Mouse (Mus musculus): Measurements from ENCODE around the gene Vsig10l. TPM values are rescaled to one million over a fixed set of nuclear protein-coding genes. Genes with fewer than 3 reads are reported as not detected.

Vsig10l gene
- polyA plus RNA-seq, 1 experiment from 2014 or later: 3.8 TPM

- ATAC-seq (ENCODE audit: low read depth) (no peak), DNase-seq (ENCODE audit: low spot score) (no peak)
- peaks cover 11% of the 10 kb centered on the region for H3K36me3 ChIP-seq (ENCODE audit: control insufficient read depth, insufficient read depth, low read length)
- H3K27ac ChIP-seq (replicated peaks; ENCODE audit: low read depth, low read length): no peak overlapping the region
- H3K9ac ChIP-seq (ENCODE audit: low read depth, low read length): no peak overlapping the region
- H3K4me2 ChIP-seq (ENCODE audit: low read depth, low read length): no peak overlapping the region
- H3K4me3 ChIP-seq (ENCODE audit: low read depth, low read length): no peak overlapping the region
- H3K9me3 ChIP-seq (ENCODE audit: control insufficient read depth, low read length): no peaks in the 10 kb centered on the region
- peaks cover 9% of the 10 kb centered on the region for H3K4me1 ChIP-seq (ENCODE audit: control insufficient read depth, insufficient read depth, low read length)
- no peaks in the 10 kb centered on the region for H3K27me3 ChIP-seq (replicated peaks; ENCODE audit: control insufficient read depth, insufficient read depth, low read length)
- 88% methylated on average over 2 of the region's 3 CpGs for WGBS
Observed at GRCm38 (mm10) chr7:43448246-43448645, 14.7 kb upstream of the Vsig10l start.

DNA sequence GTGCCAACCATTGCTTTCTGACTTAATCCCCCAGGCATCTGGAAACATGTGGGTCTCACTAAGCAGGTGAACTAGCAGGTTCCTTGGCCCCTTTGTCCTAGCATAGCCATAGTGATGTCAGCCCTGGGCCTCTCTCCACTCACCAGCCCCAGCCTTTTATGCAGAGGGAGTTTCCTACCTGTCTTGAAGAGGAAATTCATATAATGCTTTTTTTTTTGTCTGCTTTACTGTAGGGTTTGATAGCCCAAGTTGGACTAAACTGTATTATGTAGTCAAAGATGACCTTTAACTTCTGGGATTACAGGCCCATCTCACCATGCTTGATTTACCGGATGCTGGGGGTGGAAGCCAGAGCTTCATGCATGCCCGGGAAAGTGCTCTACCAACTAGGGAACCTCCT, 13.1 kb upstream of the Vsig10l start:
- no peak overlapping the region for H3K4me3 ChIP-seq (ENCODE audit: low read depth, low read length)
- WGBS: 92% methylated on average over 2 of the region's 2 CpGs
- H3K4me2 ChIP-seq (ENCODE audit: low read depth, low read length): no peak overlapping the region
- ATAC-seq (ENCODE audit: low read depth) (no peak), DNase-seq (ENCODE audit: low spot score) (no peak)
- no peak overlapping the region for H3K27ac ChIP-seq (replicated peaks; ENCODE audit: low read depth, low read length)
- peaks cover 27% of the 10 kb centered on the region for H3K36me3 ChIP-seq (ENCODE audit: control insufficient read depth, insufficient read depth, low read length)
- H3K9me3 ChIP-seq (ENCODE audit: control insufficient read depth, low read length): no peaks in the 10 kb centered on the region
- no peak overlapping the region for H3K9ac ChIP-seq (ENCODE audit: low read depth, low read length)
- peaks cover 2% of the 10 kb centered on the region for H3K4me1 ChIP-seq (ENCODE audit: control insufficient read depth, insufficient read depth, low read length)
- no peaks in the 10 kb centered on the region for H3K27me3 ChIP-seq (replicated peaks; ENCODE audit: control insufficient read depth, insufficient read depth, low read length)

DNA sequence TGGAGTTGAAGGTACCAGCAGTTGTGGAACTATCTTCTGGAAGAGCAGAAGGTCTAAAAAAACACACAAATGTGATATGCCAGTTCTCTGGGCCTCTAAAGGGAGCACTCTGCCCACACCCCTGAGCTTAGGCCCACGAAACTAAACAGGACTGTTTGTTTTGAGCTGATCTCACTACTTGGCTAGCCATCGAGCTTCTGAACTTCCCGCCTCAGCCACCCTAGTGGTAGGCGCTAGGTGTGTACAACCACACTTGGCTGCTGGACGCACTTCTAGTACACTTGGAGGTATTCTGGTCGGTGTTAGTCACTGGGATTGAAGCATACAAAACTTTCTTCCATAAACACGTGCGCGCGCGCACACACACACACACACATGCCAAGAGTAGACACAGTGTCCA, 11.2 kb upstream of the Vsig10l start:
- Histone ChIP-seq H3K9me3 (ENCODE audit: control insufficient read depth, low read length) (no peaks in the 10 kb centered on the region), H3K4me1 (ENCODE audit: control insufficient read depth, insufficient read depth, low read length) (no peaks in the 10 kb centered on the region), H3K4me2 (ENCODE audit: low read depth, low read length) (no peak overlapping the region), H3K27me3 (replicated peaks; ENCODE audit: control insufficient read depth, insufficient read depth, low read length) (no peaks in the 10 kb centered on the region), H3K36me3 (ENCODE audit: control insufficient read depth, insufficient read depth, low read length) (peaks cover 45% of the 10 kb centered on the region), H3K9ac (ENCODE audit: low read depth, low read length) (no peak overlapping the region), H3K4me3 (ENCODE audit: low read depth, low read length) (no peak overlapping the region), H3K27ac (replicated peaks; ENCODE audit: low read depth, low read length) (no peak overlapping the region)
- ATAC-seq (ENCODE audit: low read depth): no peak
- WGBS: 94% methylated on average over 11 of the region's 11 CpGs
- DNase-seq (ENCODE audit: low spot score): no peak

DNA sequence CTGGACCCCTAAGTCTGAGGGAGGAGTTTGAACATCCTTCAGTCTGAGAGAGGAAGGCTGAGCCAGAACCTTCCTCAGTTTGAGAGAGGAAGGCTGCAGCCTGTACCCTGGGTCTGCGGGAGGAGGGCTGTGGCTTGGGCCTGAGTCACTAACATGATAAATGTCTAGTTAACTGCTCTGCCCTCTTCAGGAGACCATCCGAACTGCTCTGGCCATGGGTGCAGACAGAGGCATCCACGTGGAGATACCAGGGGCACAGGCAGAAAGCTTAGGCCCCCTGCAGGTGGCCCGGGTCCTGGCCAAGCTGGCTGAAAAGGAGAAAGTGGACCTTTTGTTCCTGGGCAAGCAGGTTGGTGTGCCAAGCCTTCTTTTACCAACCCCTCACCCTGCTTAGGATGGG, 10.3 kb upstream of the Vsig10l start:
- H3K27ac ChIP-seq (replicated peaks; ENCODE audit: low read depth, low read length): no peak overlapping the region
- no peak for DNase-seq (ENCODE audit: low spot score)
- no peaks in the 10 kb centered on the region for H3K27me3 ChIP-seq (replicated peaks; ENCODE audit: control insufficient read depth, insufficient read depth, low read length)
- no peaks in the 10 kb centered on the region for H3K9me3 ChIP-seq (ENCODE audit: control insufficient read depth, low read length)
- no peak overlapping the region for H3K4me2 ChIP-seq (ENCODE audit: low read depth, low read length)
- WGBS: 41% methylated on average over 3 of the region's 4 CpGs
- H3K4me3 ChIP-seq (ENCODE audit: low read depth, low read length): no peak overlapping the region
- H3K9ac ChIP-seq (ENCODE audit: low read depth, low read length): no peak overlapping the region
- H3K4me1 ChIP-seq (ENCODE audit: control insufficient read depth, insufficient read depth, low read length): no peaks in the 10 kb centered on the region
- no peak for ATAC-seq (ENCODE audit: low read depth)
- H3K36me3 ChIP-seq (ENCODE audit: control insufficient read depth, insufficient read depth, low read length): peaks cover 52% of the 10 kb centered on the region

DNA sequence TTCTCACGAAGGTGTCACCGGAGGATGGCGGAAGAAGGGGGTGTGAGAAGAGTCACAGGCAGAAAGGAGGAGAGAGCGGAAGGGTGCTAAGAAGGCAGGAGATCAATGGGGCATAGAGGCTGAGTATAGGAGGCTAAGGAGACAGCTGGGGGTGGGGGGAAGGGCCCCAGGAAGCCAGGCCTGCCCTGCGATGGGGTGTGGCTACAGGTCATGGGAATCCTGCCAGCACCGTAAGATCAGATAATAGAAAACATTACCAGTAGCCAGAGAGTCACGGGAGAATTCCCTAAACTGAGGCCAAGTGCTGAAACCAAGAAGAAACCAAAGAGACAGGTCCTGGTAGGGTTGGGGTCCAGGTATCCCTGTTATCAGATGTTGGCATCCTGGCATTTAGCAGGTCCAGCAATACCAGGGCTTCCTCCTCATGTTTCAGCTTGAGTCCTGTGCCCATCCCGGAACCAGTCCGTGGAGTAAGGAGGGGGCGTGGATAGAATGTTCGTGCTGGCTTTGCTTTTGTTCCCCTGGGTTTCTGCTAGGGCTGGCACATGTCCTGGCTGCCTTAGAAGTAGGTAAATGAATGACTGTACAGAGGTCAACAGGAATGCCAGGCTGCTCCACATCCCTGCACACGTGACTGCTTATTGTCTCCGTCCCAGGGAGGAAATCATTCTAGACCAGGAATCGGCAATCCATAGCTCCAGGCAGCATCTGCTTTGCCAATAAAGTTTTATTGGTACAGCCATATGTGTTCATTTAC, 9.2 kb upstream of the Vsig10l start:
- Histone ChIP-seq H3K9ac (ENCODE audit: low read depth, low read length) (no peak overlapping the region), H3K27me3 (replicated peaks; ENCODE audit: control insufficient read depth, insufficient read depth, low read length) (no peaks in the 10 kb centered on the region), H3K4me2 (ENCODE audit: low read depth, low read length) (no peak overlapping the region), H3K36me3 (ENCODE audit: control insufficient read depth, insufficient read depth, low read length) (peaks cover 55% of the 10 kb centered on the region), H3K27ac (replicated peaks; ENCODE audit: low read depth, low read length) (no peak overlapping the region), H3K4me1 (ENCODE audit: control insufficient read depth, insufficient read depth, low read length) (no peaks in the 10 kb centered on the region), H3K4me3 (ENCODE audit: low read depth, low read length) (no peak overlapping the region), H3K9me3 (ENCODE audit: control insufficient read depth, low read length) (no peaks in the 10 kb centered on the region)
- 76% methylated on average over 14 of the region's 14 CpGs for WGBS
- peak; percentile 38; the same call in 1 of the 2 replicates for ATAC-seq (ENCODE audit: low read depth)
- no peak for DNase-seq (ENCODE audit: low spot score)

DNA sequence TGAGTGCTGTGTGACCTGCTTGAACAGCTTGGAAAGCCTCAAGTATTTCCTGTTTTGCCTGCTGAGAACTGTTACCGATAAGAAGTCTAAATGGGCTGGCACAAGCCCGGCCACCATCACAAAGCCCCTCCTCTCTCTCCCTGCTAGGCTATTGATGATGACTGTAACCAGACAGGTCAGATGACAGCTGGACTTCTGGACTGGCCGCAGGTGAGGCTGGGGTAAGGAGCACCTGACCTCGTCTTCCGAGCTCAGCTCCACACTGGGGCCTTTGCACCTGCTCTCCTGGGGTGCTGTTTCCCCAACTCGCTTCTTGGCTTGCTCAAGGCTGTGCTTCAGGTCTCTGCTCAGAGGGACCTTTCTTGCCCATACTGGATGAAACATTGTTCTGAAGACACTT, 8.6 kb upstream of the Vsig10l start:
- no peak for ATAC-seq (ENCODE audit: low read depth)
- H3K27ac ChIP-seq (replicated peaks; ENCODE audit: low read depth, low read length): no peak overlapping the region
- no peaks in the 10 kb centered on the region for H3K9me3 ChIP-seq (ENCODE audit: control insufficient read depth, low read length)
- DNase-seq (ENCODE audit: low spot score): no peak
- H3K9ac ChIP-seq (ENCODE audit: low read depth, low read length): no peak overlapping the region
- no peak overlapping the region for H3K4me3 ChIP-seq (ENCODE audit: low read depth, low read length)
- no peaks in the 10 kb centered on the region for H3K27me3 ChIP-seq (replicated peaks; ENCODE audit: control insufficient read depth, insufficient read depth, low read length)
- WGBS: 76% methylated on average over 6 of the region's 6 CpGs
- H3K4me1 ChIP-seq (ENCODE audit: control insufficient read depth, insufficient read depth, low read length): no peaks in the 10 kb centered on the region
- H3K36me3 ChIP-seq (ENCODE audit: control insufficient read depth, insufficient read depth, low read length): peaks cover 55% of the 10 kb centered on the region
- H3K4me2 ChIP-seq (ENCODE audit: low read depth, low read length): no peak overlapping the region

GRCm38 (mm10) chr7:43463976-43464375, 1.0 kb downstream of the Vsig10l start:
- H3K27me3 ChIP-seq (replicated peaks; ENCODE audit: control insufficient read depth, insufficient read depth, low read length): peaks cover 11% of the 10 kb centered on the region

GRCm38 (mm10) chr7:43464864-43465343, 2.0 kb downstream of the Vsig10l start:
- H3K27ac ChIP-seq (replicated peaks; ENCODE audit: low read depth, low read length): no peak overlapping the region
- H3K36me3 ChIP-seq (ENCODE audit: control insufficient read depth, insufficient read depth, low read length): no peaks in the 10 kb centered on the region
- peak overlapping the region; percentile 50 for H3K4me3 ChIP-seq (ENCODE audit: low read depth, low read length)
- ATAC-seq (ENCODE audit: low read depth) (no peak), DNase-seq (ENCODE audit: low spot score) (peak; percentile 34)
- H3K27me3 ChIP-seq (replicated peaks; ENCODE audit: control insufficient read depth, insufficient read depth, low read length): peaks cover 11% of the 10 kb centered on the region
- no peaks in the 10 kb centered on the region for H3K9me3 ChIP-seq (ENCODE audit: control insufficient read depth, low read length)
- peak overlapping the region; percentile 90 for H3K4me2 ChIP-seq (ENCODE audit: low read depth, low read length)
- WGBS: 6% methylated on average over 28 of the region's 35 CpGs
- no peaks in the 10 kb centered on the region for H3K4me1 ChIP-seq (ENCODE audit: control insufficient read depth, insufficient read depth, low read length)
- H3K9ac ChIP-seq (ENCODE audit: low read depth, low read length): peak overlapping the region; percentile 61

More at GRCm38 (mm10) chr7:43463976-43464375, 1.0 kb downstream of the Vsig10l start:
- H3K9ac ChIP-seq (ENCODE audit: low read depth, low read length): no peak overlapping the region
- no peak overlapping the region for H3K27ac ChIP-seq (replicated peaks; ENCODE audit: low read depth, low read length)
- H3K9me3 ChIP-seq (ENCODE audit: control insufficient read depth, low read length): no peaks in the 10 kb centered on the region
- no peak for DNase-seq (ENCODE audit: low spot score)
- no peaks in the 10 kb centered on the region for H3K4me1 ChIP-seq (ENCODE audit: control insufficient read depth, insufficient read depth, low read length)
- 84% methylated on average over 7 of the region's 7 CpGs for WGBS
- ATAC-seq (ENCODE audit: low read depth): no peak
- no peak overlapping the region for H3K4me3 ChIP-seq (ENCODE audit: low read depth, low read length)
- H3K36me3 ChIP-seq (ENCODE audit: control insufficient read depth, insufficient read depth, low read length): no peaks in the 10 kb centered on the region
- no peak overlapping the region for H3K4me2 ChIP-seq (ENCODE audit: low read depth, low read length)
